Mouse (Mus musculus) olfactory bulb, adult 2 months (tissue): ENCODE measurements around the gene Cd84.

Source experiments
- CTCF ChIP-seq: fragments of 200-500 bp; IDR thresholded peaks from 2 replicates; pipeline ENCODE4 v1.5.1; 2012; ENCODE audit warnings: low read depth, mild to moderate bottlenecking, low read length, moderate library complexity; ENCODE audit not compliant: insufficient read depth
- POLR2A ChIP-seq: fragments of 200-500 bp; IDR thresholded peaks from 2 replicates; pipeline ENCODE4 v1.6.1; 2012; ENCODE audit warnings: mild to moderate bottlenecking, low read depth, low read length, moderate library complexity; ENCODE audit not compliant: insufficient read depth

DNA sequence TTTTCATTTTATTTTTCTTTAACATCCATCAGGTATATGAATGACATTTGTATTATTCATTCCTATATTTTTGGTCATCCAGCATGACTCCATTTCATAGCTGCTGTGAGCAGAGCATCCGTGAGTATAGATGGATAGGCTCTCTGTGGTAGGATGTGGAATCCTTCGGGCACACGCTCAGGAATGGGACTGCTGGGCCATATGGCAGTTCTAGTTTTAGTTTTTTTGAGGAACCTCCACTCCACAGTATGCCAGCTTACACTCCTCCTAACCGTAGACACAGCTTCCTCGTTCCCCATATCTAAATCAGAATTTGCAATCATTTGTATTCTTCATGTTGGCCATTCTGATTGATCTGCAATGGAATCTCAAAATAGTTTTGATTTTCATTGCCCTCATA is 83.3 kb downstream of the Cd84 start:
- no peak for TF ChIP-seq POLR2A
- TF ChIP-seq CTCF = no peak
